ENCODE assay signal across 8 mouse cellular contexts in genomic region chr19:6242281-6242680, GRCm38 (mm10). TPM values are rescaled to one million over a fixed set of nuclear protein-coding genes. Genes with fewer than 3 reads are reported as not detected.
DNase-seq lines count a peak whose midpoint lies in the region; ATAC-seq and TF ChIP-seq lines count a peak whose summit lies in the region.

No protein-coding gene starts in this region.

- DNase-seq in adrenal gland, adult (ENCODE audit: inconsistent age in 2 of 2, low spot score in 1 of 2): peak; percentile 71 to 83
- DNase-seq in adrenal gland, adult 18-20 months (ENCODE audit: low spot score in 2 of 2): no peak
- DNase-seq in WW6 (ENCODE audit: low read depth, low spot score): peak; percentile 60
- peak; percentile 23 for DNase-seq in hindbrain, embryonic 10.5 days (ENCODE audit: low spot score)
- DNase-seq in limb, embryonic 14.5 days (ENCODE audit: low spot score): peak; percentile 12
- peak; percentile 9 for DNase-seq in midbrain, embryonic 14.5 days

- no peaks in the 10 kb centered on the region for H3K9me3 ChIP-seq in embryonic facial prominence, embryonic 15.5 days (replicated peaks)
- no peaks in the 10 kb centered on the region for H3K9me3 ChIP-seq in hindbrain, embryonic 10.5 days
- H3K9me3 ChIP-seq in limb, embryonic 14.5 days (ENCODE audit: control insufficient read depth, low read length): no peaks in the 10 kb centered on the region
- H3K9me3 ChIP-seq in midbrain, embryonic 14.5 days (ENCODE audit: control insufficient read depth, low read length): no peaks in the 10 kb centered on the region

- ATAC-seq in embryonic facial prominence, embryonic 15.5 days (ENCODE audit: insufficient number of reproducible peaks, low FRiP score, low TSS enrichment, low read depth): no peak
- no peak for ATAC-seq in limb, embryonic 14.5 days (ENCODE audit: low FRiP score, low read depth)
- no peak for ATAC-seq in midbrain, embryonic 14.5 days (ENCODE audit: low FRiP score, low TSS enrichment)

- H3K4me2 ChIP-seq in embryonic facial prominence, embryonic 15.5 days (replicated peaks): peak overlapping the region; percentile 85
- H3K4me2 ChIP-seq in limb, embryonic 14.5 days (replicated peaks; ENCODE audit: low read depth, low read length, severe bottlenecking): peak overlapping the region; percentile 58
- peak overlapping the region; percentile 88 for H3K4me2 ChIP-seq in midbrain, embryonic 14.5 days (ENCODE audit: low read length)

- 0% methylated on average over 4 of the region's 4 CpGs for WGBS in embryonic facial prominence, embryonic 15.5 days
- 1% methylated on average over 4 of the region's 4 CpGs for WGBS in hindbrain, embryonic 10.5 days
- 0% methylated on average over 4 of the region's 4 CpGs for WGBS in limb, embryonic 14.5 days
- 2% methylated on average over 4 of the region's 4 CpGs for WGBS in midbrain, embryonic 14.5 days

- peaks cover 13% of the 10 kb centered on the region for H3K4me1 ChIP-seq in embryonic facial prominence, embryonic 15.5 days
- H3K4me1 ChIP-seq in hindbrain, embryonic 10.5 days (replicated peaks): peaks cover 22% of the 10 kb centered on the region
- peaks cover 7% of the 10 kb centered on the region for H3K4me1 ChIP-seq in limb, embryonic 14.5 days (ENCODE audit: control insufficient read depth, insufficient read depth, low read length)
- H3K4me1 ChIP-seq in midbrain, embryonic 14.5 days (ENCODE audit: control insufficient read depth, insufficient read depth, low read length): peaks cover 11% of the 10 kb centered on the region
- peaks cover 13% of the 10 kb centered on the region for H3K4me1 ChIP-seq in testis, adult 2 months (ENCODE audit: control insufficient read depth, insufficient read depth, low read length)

- no peaks in the 10 kb centered on the region for H3K27me3 ChIP-seq in embryonic facial prominence, embryonic 15.5 days
- H3K27me3 ChIP-seq in hindbrain, embryonic 10.5 days (ENCODE audit: insufficient read depth, poor library complexity, severe bottlenecking): no peaks in the 10 kb centered on the region
- no peaks in the 10 kb centered on the region for H3K27me3 ChIP-seq in limb, embryonic 14.5 days (ENCODE audit: control insufficient read depth, insufficient read depth, low read length)
- H3K27me3 ChIP-seq in midbrain, embryonic 14.5 days (ENCODE audit: control insufficient read depth, insufficient read depth, low read length): no peaks in the 10 kb centered on the region
- H3K27me3 ChIP-seq in testis, adult 2 months (ENCODE audit: control insufficient read depth, insufficient read depth, low read length): no peaks in the 10 kb centered on the region

- no peak for TF ChIP-seq CTCF in testis, adult 2 months (IDR thresholded peaks at IDR 0.05; ENCODE audit: control insufficient read depth, insufficient read depth, insufficient replicate concordance, low read depth, low read length)

- peaks cover 28% of the 10 kb centered on the region for H3K36me3 ChIP-seq in embryonic facial prominence, embryonic 15.5 days
- H3K36me3 ChIP-seq in hindbrain, embryonic 10.5 days: peaks cover 34% of the 10 kb centered on the region
- H3K36me3 ChIP-seq in limb, embryonic 14.5 days (ENCODE audit: control insufficient read depth, insufficient read depth, low read length): peaks cover 29% of the 10 kb centered on the region
- peaks cover 31% of the 10 kb centered on the region for H3K36me3 ChIP-seq in midbrain, embryonic 14.5 days (ENCODE audit: control insufficient read depth, insufficient read depth, low read length)
- H3K36me3 ChIP-seq in testis, adult 2 months (ENCODE audit: control insufficient read depth, insufficient read depth, low read length): no peaks in the 10 kb centered on the region; the same call in none of the 2 replicates

- peak overlapping the region; percentile 91 for H3K4me3 ChIP-seq in embryonic facial prominence, embryonic 15.5 days (replicated peaks)
- H3K4me3 ChIP-seq in hindbrain, embryonic 10.5 days: peak overlapping the region; percentile 91
- peak overlapping the region; percentile 60 for H3K4me3 ChIP-seq in limb, embryonic 14.5 days (replicated peaks; ENCODE audit: low read length)
- peak overlapping the region; percentile 78 for H3K4me3 ChIP-seq in midbrain, embryonic 14.5 days (replicated peaks; ENCODE audit: low read depth, low read length)
- H3K4me3 ChIP-seq in testis, adult 2 months (ENCODE audit: control insufficient read depth, low read depth, low read length): peak overlapping the region; percentile 95

- no peak for TF ChIP-seq POLR2A in limb, embryonic 14.5 days (IDR thresholded peaks at IDR 0.05; ENCODE audit: borderline replicate concordance, extremely low read depth, insufficient read depth, insufficient read length)
- 0 out of 2 replicates have a peak, but pooled peaks have one; percentile 30 for TF ChIP-seq POLR2A in testis, adult 2 months (IDR thresholded peaks at IDR 0.05; ENCODE audit: control insufficient read depth, low read depth, low read length)

- H3K27ac ChIP-seq in embryonic facial prominence, embryonic 15.5 days (replicated peaks): peak overlapping the region; percentile 55
- peak overlapping the region; percentile 89 for H3K27ac ChIP-seq in hindbrain, embryonic 10.5 days
- no peak overlapping the region for H3K27ac ChIP-seq in limb, embryonic 14.5 days (replicated peaks; ENCODE audit: low read depth, low read length)
- H3K27ac ChIP-seq in midbrain, embryonic 14.5 days (replicated peaks; ENCODE audit: low read depth, low read length): peak overlapping the region; percentile 61; the same call in 1 of the 2 replicates
- H3K27ac ChIP-seq in testis, adult 2 months (ENCODE audit: control insufficient read depth, insufficient read depth, low read depth, low read length): peak overlapping the region; percentile 41

- peak overlapping the region; percentile 67 for H3K9ac ChIP-seq in embryonic facial prominence, embryonic 15.5 days
- peak overlapping the region; percentile 62 for H3K9ac ChIP-seq in limb, embryonic 14.5 days (ENCODE audit: low read depth, low read length, severe bottlenecking)
- H3K9ac ChIP-seq in midbrain, embryonic 14.5 days (replicated peaks; ENCODE audit: low read length): peak overlapping the region; percentile 89

RNA-seq across cellular contexts. Expression of gene Atg2a, which starts 0.8 kb away (rescaled TPM):
- total RNA-seq in adrenal gland, adult 18-20 months (2021): 10 to 100 TPM; 26.4 to 37.1 TPM
- 10.3 and 11.0 TPM in 2 replicates for polyA plus RNA-seq in embryonic facial prominence, embryonic 15.5 days (2015; fragmentation: Nextera tagmentation; extraction: Ambion mirVana)
- polyA plus RNA-seq in hindbrain, embryonic 10.5 days (2016; fragmentation: Nextera tagmentation; extraction: Ambion mirVana): 10.3 and 14.9 TPM in 2 replicates
- 18.3 and 25.7 TPM in 2 replicates for polyA plus RNA-seq in limb, embryonic 14.5 days (2012; rRNA removed)
- polyA plus RNA-seq in limb, embryonic 14.5 days (2014; fragmentation: Nextera tagmentation; extraction: Ambion mirVana): 10.6 and 14.6 TPM in 2 replicates
- polyA plus RNA-seq in midbrain, embryonic 14.5 days (2014; fragmentation: Nextera tagmentation; extraction: Ambion mirVana): 13.7 and 15.4 TPM in 2 replicates
- polyA plus RNA-seq in testis, adult 2 months (2012; rRNA removed): 40.2 and 40.5 TPM in 2 replicates

RNA-seq across cellular contexts. Expression of gene Ppp2r5b, which starts 6.6 kb away (rescaled TPM):
- 100 to 1,000 TPM in 1 of 2 experiments, 10 to 100 TPM in 1; 97.0 to 115 TPM for total RNA-seq in adrenal gland, adult 18-20 months (2021)
- polyA plus RNA-seq in embryonic facial prominence, embryonic 15.5 days (2015; fragmentation: Nextera tagmentation; extraction: Ambion mirVana): 39.2 and 39.7 TPM in 2 replicates
- 37.8 and 53.8 TPM in 2 replicates for polyA plus RNA-seq in hindbrain, embryonic 10.5 days (2016; fragmentation: Nextera tagmentation; extraction: Ambion mirVana)
- 45.0 and 48.1 TPM in 2 replicates for polyA plus RNA-seq in limb, embryonic 14.5 days (2012; rRNA removed)
- 27.5 and 27.8 TPM in 2 replicates for polyA plus RNA-seq in limb, embryonic 14.5 days (2014; fragmentation: Nextera tagmentation; extraction: Ambion mirVana)
- polyA plus RNA-seq in midbrain, embryonic 14.5 days (2014; fragmentation: Nextera tagmentation; extraction: Ambion mirVana): 117 and 142 TPM in 2 replicates
- polyA plus RNA-seq in testis, adult 2 months (2012; rRNA removed): 4.6 TPM in 2 replicates

RNA-seq across cellular contexts. Expression of gene Gpha2, which starts 16.1 kb away (rescaled TPM):
- total RNA-seq in adrenal gland, adult 18-20 months (2021): 10 to 100 TPM; 21.9 to 24.2 TPM
- 2.5 and 3.3 TPM in 2 replicates for polyA plus RNA-seq in embryonic facial prominence, embryonic 15.5 days (2015; fragmentation: Nextera tagmentation; extraction: Ambion mirVana)
- 0.57 TPM in 1 of 2 replicates, not detected in the other for polyA plus RNA-seq in hindbrain, embryonic 10.5 days (2016; fragmentation: Nextera tagmentation; extraction: Ambion mirVana)
- polyA plus RNA-seq in limb, embryonic 14.5 days (2012; rRNA removed): 1.5 and 2.7 TPM in 2 replicates
- 1.2 and 2.3 TPM in 2 replicates for polyA plus RNA-seq in limb, embryonic 14.5 days (2014; fragmentation: Nextera tagmentation; extraction: Ambion mirVana)
- polyA plus RNA-seq in midbrain, embryonic 14.5 days (2014; fragmentation: Nextera tagmentation; extraction: Ambion mirVana): not detected in 2 replicates
- polyA plus RNA-seq in testis, adult 2 months (2012; rRNA removed): 3.8 and 4.3 TPM in 2 replicates

RNA-seq across cellular contexts. Expression of gene Ehd1, which starts 34.2 kb away (rescaled TPM):
- total RNA-seq in adrenal gland, adult 18-20 months (2021): 100 to 1,000 TPM; 112 to 157 TPM
- 77.2 and 83.5 TPM in 2 replicates for polyA plus RNA-seq in embryonic facial prominence, embryonic 15.5 days (2015; fragmentation: Nextera tagmentation; extraction: Ambion mirVana)
- 87.8 and 103 TPM in 2 replicates for polyA plus RNA-seq in hindbrain, embryonic 10.5 days (2016; fragmentation: Nextera tagmentation; extraction: Ambion mirVana)
- 160 and 232 TPM in 2 replicates for polyA plus RNA-seq in limb, embryonic 14.5 days (2012; rRNA removed)
- 68.7 and 81.8 TPM in 2 replicates for polyA plus RNA-seq in limb, embryonic 14.5 days (2014; fragmentation: Nextera tagmentation; extraction: Ambion mirVana)
- 75.0 and 80.1 TPM in 2 replicates for polyA plus RNA-seq in midbrain, embryonic 14.5 days (2014; fragmentation: Nextera tagmentation; extraction: Ambion mirVana)
- polyA plus RNA-seq in testis, adult 2 months (2012; rRNA removed): 521 and 642 TPM in 2 replicates

RNA-seq across cellular contexts. Expression of gene Majin, which starts 58.1 kb away (rescaled TPM):
- total RNA-seq in adrenal gland, adult 18-20 months (2021): 1 to 10 TPM in 1 of 2 experiments, under 1 TPM in 1; 0.99 to 1.3 TPM
- polyA plus RNA-seq in embryonic facial prominence, embryonic 15.5 days (2015; fragmentation: Nextera tagmentation; extraction: Ambion mirVana): 0.11 and 0.13 TPM in 2 replicates
- 0.12 TPM in 1 of 2 replicates, not detected in the other for polyA plus RNA-seq in hindbrain, embryonic 10.5 days (2016; fragmentation: Nextera tagmentation; extraction: Ambion mirVana)
- polyA plus RNA-seq in limb, embryonic 14.5 days (2012; rRNA removed): 0.05 and 0.09 TPM in 2 replicates
- not detected in 2 replicates for polyA plus RNA-seq in limb, embryonic 14.5 days (2014; fragmentation: Nextera tagmentation; extraction: Ambion mirVana)
- not detected in 2 replicates for polyA plus RNA-seq in midbrain, embryonic 14.5 days (2014; fragmentation: Nextera tagmentation; extraction: Ambion mirVana)
- 19.0 and 20.7 TPM in 2 replicates for polyA plus RNA-seq in testis, adult 2 months (2012; rRNA removed)

Comparison
In these comparisons a context has a peak if more than half of its experiments do, and no peak if none do; other contexts are left out.
1. DNase-seq: peak in adrenal gland, adult (2 of 2), WW6 (single experiment), hindbrain, embryonic 10.5 days (single experiment), limb, embryonic 14.5 days (single experiment) and midbrain, embryonic 14.5 days (single experiment); none in adrenal gland, adult 18-20 months (0 of 2).
2. Peak in every context shown above with its lines, with median percentiles within 50 percentile points of each other: H3K4me2 ChIP-seq, H3K4me3 ChIP-seq and H3K9ac ChIP-seq.